8 mouse cellular contexts compared by ENCODE assay signal in genomic region chr4:44168231-44168647, GRCm38 (mm10).
DNase-seq lines count a peak whose midpoint lies in the region; ATAC-seq and TF ChIP-seq lines count a peak whose summit lies in the region.

No protein-coding gene starts in this region.

- no peak for TF ChIP-seq CTCF in lung, postnatal 0 days (IDR thresholded peaks at IDR 0.05)

- peaks cover 42% of the 10 kb centered on the region for H3K4me1 ChIP-seq in hindbrain, embryonic 10.5 days (replicated peaks)
- peaks cover 8% of the 10 kb centered on the region for H3K4me1 ChIP-seq in lung, postnatal 0 days (ENCODE audit: insufficient read depth, low read depth, low read length)

- ATAC-seq in lung, postnatal 0 days = peak; percentile 90

- H3K9me3 ChIP-seq in hindbrain, embryonic 10.5 days = no peaks in the 10 kb centered on the region
- no peaks in the 10 kb centered on the region for H3K9me3 ChIP-seq in lung, postnatal 0 days (ENCODE audit: low read length)

- peak overlapping the region; percentile 52 for H3K4me3 ChIP-seq in hindbrain, embryonic 10.5 days
- H3K4me3 ChIP-seq in lung, postnatal 0 days (ENCODE audit: low read depth, low read length) = peak overlapping the region; percentile 44

- no peaks in the 10 kb centered on the region for H3K27me3 ChIP-seq in hindbrain, embryonic 10.5 days (ENCODE audit: insufficient read depth, poor library complexity, severe bottlenecking)
- no peaks in the 10 kb centered on the region for H3K27me3 ChIP-seq in lung, postnatal 0 days (replicated peaks; ENCODE audit: insufficient read depth, low read length)

- under 1% methylated on average over 29 of the region's 34 CpGs for WGBS in hindbrain, embryonic 10.5 days
- 0% methylated on average over 17 of the region's 34 CpGs for WGBS in lung, postnatal 0 days

- no peak overlapping the region for H3K9ac ChIP-seq in lung, postnatal 0 days (replicated peaks; ENCODE audit: low read depth)

- TF ChIP-seq EP300 in lung, postnatal 0 days (IDR thresholded peaks at IDR 0.05) = no peak

- no peaks in the 10 kb centered on the region for H3K36me3 ChIP-seq in hindbrain, embryonic 10.5 days
- no peaks in the 10 kb centered on the region for H3K36me3 ChIP-seq in lung, postnatal 0 days (ENCODE audit: insufficient read depth, low read length)

- H3K27ac ChIP-seq in hindbrain, embryonic 10.5 days = peak overlapping the region; percentile 46; the same call in 1 of the 2 replicates
- peak overlapping the region; percentile 48 for H3K27ac ChIP-seq in lung, postnatal 0 days (ENCODE audit: low read length)

- DNase-seq in MEL-GATA-1-ER (ENCODE audit: extremely low read depth, low read depth) = peak; percentile 84
- peak; percentile 87 for DNase-seq in cerebellum, adult 8-10 months
- peak; percentile 97 for DNase-seq in forelimb bud, embryonic 11.5 days (ENCODE audit: low read depth, low spot score)
- DNase-seq in hindbrain, embryonic 10.5 days (ENCODE audit: low spot score) = peak; percentile 96
- peak; percentile 93 for DNase-seq in layer of hippocampus, adult 9-11 months
- DNase-seq in lung, postnatal 0 days (ENCODE audit: low spot score) = peak; percentile 98
- DNase-seq in ovary, postnatal 14 days (ENCODE audit: low spot score) = peak; percentile 91
- peak; percentile 99 for DNase-seq in thymus, postnatal 14 days

- H3K4me2 ChIP-seq in lung, postnatal 0 days (replicated peaks; ENCODE audit: low read depth, low read length) = peak overlapping the region; percentile 67

Comparison
In these comparisons a context has a peak if more than half of its experiments do, and no peak if none do; other contexts are left out.
1. Peak in every context shown above with its lines: DNase-seq, ATAC-seq, H3K4me3 ChIP-seq and H3K27ac ChIP-seq.